Mouse (Mus musculus): Measurements from ENCODE around the gene Kank1. TPM values are rescaled to one million over a fixed set of nuclear protein-coding genes. Genes with fewer than 3 reads are reported as not detected.

Kank1 gene
- polyA plus RNA-seq, 1 experiment from 2014 or later: 16.6 TPM

GRCm38 (mm10) chr19:25290991-25291520, 54.3 kb downstream of the Kank1 start:
- 81% methylated on average over 5 of the region's 5 CpGs for WGBS
- DNase-seq (ENCODE audit: low spot score) (no peak), ATAC-seq (ENCODE audit: low read depth) (no peak)
- Histone ChIP-seq H3K36me3 (ENCODE audit: control insufficient read depth, insufficient read depth, low read length) (no peaks in the 10 kb centered on the region), H3K27me3 (replicated peaks; ENCODE audit: control insufficient read depth, insufficient read depth, low read length) (no peaks in the 10 kb centered on the region), H3K4me1 (ENCODE audit: control insufficient read depth, insufficient read depth, low read length) (no peaks in the 10 kb centered on the region; the same call in 1 of the 2 replicates), H3K27ac (replicated peaks; ENCODE audit: low read depth, low read length) (no peak overlapping the region), H3K4me2 (ENCODE audit: low read depth, low read length) (no peak overlapping the region), H3K9ac (ENCODE audit: low read depth, low read length) (no peak overlapping the region), H3K9me3 (ENCODE audit: control insufficient read depth, low read length) (no peaks in the 10 kb centered on the region), H3K4me3 (ENCODE audit: low read depth, low read length) (no peak overlapping the region)

- H3K27me3 ChIP-seq (replicated peaks; ENCODE audit: control insufficient read depth, insufficient read depth, low read length): no peaks in the 10 kb centered on the region
- H3K36me3 ChIP-seq (ENCODE audit: control insufficient read depth, insufficient read depth, low read length): no peaks in the 10 kb centered on the region
- no peak overlapping the region for H3K9ac ChIP-seq (ENCODE audit: low read depth, low read length)
- H3K4me1 ChIP-seq (ENCODE audit: control insufficient read depth, insufficient read depth, low read length): no peaks in the 10 kb centered on the region; the same call in 1 of the 2 replicates
- ATAC-seq (ENCODE audit: low read depth): no peak
- H3K4me3 ChIP-seq (ENCODE audit: low read depth, low read length): no peak overlapping the region
- H3K9me3 ChIP-seq (ENCODE audit: control insufficient read depth, low read length): no peaks in the 10 kb centered on the region
- 51% methylated on average over 4 of the region's 4 CpGs for WGBS
- H3K27ac ChIP-seq (replicated peaks; ENCODE audit: low read depth, low read length): no peak overlapping the region
- peak; percentile 70 for DNase-seq (ENCODE audit: low spot score)
- H3K4me2 ChIP-seq (ENCODE audit: low read depth, low read length): no peak overlapping the region
Measured at GRCm38 (mm10) chr19:25295207-25295606, 58.4 kb downstream of the Kank1 start.

DNA sequence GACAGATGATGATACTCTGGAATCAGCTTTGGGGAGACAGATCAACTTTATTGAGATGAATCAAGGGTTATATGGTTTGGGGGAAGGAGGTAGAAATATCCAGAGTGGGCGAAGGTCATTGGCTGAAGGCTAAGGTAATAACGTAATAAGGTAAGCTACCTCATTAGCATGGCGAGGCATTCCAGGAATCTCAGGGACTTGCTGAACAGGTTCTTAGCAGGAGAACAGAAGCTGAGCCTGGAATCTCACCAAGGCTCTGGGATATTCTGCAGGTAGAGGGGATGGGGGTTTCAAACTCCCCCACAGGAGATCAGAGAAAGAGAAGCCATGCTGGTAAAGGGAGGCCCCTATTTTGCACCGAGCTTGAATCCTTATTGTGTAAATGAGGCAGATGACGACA, 60.5 kb downstream of the Kank1 start:
- peak; percentile 54 for DNase-seq (ENCODE audit: low spot score)
- H3K4me3 ChIP-seq (ENCODE audit: low read depth, low read length): no peak overlapping the region
- no peaks in the 10 kb centered on the region for H3K36me3 ChIP-seq (ENCODE audit: control insufficient read depth, insufficient read depth, low read length)
- H3K27ac ChIP-seq (replicated peaks; ENCODE audit: low read depth, low read length): no peak overlapping the region
- no peak for ATAC-seq (ENCODE audit: low read depth)
- no peaks in the 10 kb centered on the region for H3K27me3 ChIP-seq (replicated peaks; ENCODE audit: control insufficient read depth, insufficient read depth, low read length)
- 58% methylated on average over 5 of the region's 5 CpGs for WGBS
- no peak overlapping the region for H3K4me2 ChIP-seq (ENCODE audit: low read depth, low read length)
- no peak overlapping the region for H3K9ac ChIP-seq (ENCODE audit: low read depth, low read length)
- H3K4me1 ChIP-seq (ENCODE audit: control insufficient read depth, insufficient read depth, low read length): no peaks in the 10 kb centered on the region; the same call in 1 of the 2 replicates
- no peaks in the 10 kb centered on the region for H3K9me3 ChIP-seq (ENCODE audit: control insufficient read depth, low read length)

GRCm38 (mm10) chr19:25299852-25300670, 63.3 kb downstream of the Kank1 start:
- Histone ChIP-seq H3K4me1 (ENCODE audit: control insufficient read depth, insufficient read depth, low read length) (no peaks in the 10 kb centered on the region), H3K27me3 (replicated peaks; ENCODE audit: control insufficient read depth, insufficient read depth, low read length) (no peaks in the 10 kb centered on the region), H3K27ac (replicated peaks; ENCODE audit: low read depth, low read length) (no peak overlapping the region), H3K36me3 (ENCODE audit: control insufficient read depth, insufficient read depth, low read length) (no peaks in the 10 kb centered on the region), H3K4me2 (ENCODE audit: low read depth, low read length) (no peak overlapping the region), H3K9me3 (ENCODE audit: control insufficient read depth, low read length) (no peaks in the 10 kb centered on the region), H3K4me3 (ENCODE audit: low read depth, low read length) (no peak overlapping the region), H3K9ac (ENCODE audit: low read depth, low read length) (no peak overlapping the region)
- DNase-seq (ENCODE audit: low spot score): peak; percentile 29
- WGBS: 79% methylated on average over 14 of the region's 14 CpGs
- ATAC-seq (ENCODE audit: low read depth): no peak

DNA sequence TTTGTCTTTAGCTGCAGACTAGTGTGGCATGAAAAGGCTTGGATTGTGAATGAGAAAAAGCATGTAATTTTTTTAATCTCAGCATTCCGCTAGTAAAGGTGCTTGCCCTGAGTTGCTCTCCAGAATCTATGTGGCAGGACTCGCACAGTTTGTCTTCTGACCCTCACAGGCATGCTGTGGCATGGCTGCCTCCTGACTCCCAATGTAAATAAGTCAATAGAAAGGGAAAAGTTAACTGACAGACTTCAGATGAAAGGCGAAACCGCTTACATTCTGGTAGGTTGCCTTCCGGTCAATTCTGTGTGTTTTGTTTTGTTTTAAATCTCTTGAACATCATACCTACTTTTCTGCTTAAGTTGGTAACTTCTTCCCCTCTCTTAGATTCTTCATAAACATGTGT, 64.4 kb downstream of the Kank1 start:
- Histone ChIP-seq H3K4me3 (ENCODE audit: low read depth, low read length) (no peak overlapping the region), H3K36me3 (ENCODE audit: control insufficient read depth, insufficient read depth, low read length) (no peaks in the 10 kb centered on the region), H3K27ac (replicated peaks; ENCODE audit: low read depth, low read length) (no peak overlapping the region), H3K9ac (ENCODE audit: low read depth, low read length) (no peak overlapping the region), H3K27me3 (replicated peaks; ENCODE audit: control insufficient read depth, insufficient read depth, low read length) (no peaks in the 10 kb centered on the region), H3K4me2 (ENCODE audit: low read depth, low read length) (no peak overlapping the region), H3K9me3 (ENCODE audit: control insufficient read depth, low read length) (no peaks in the 10 kb centered on the region), H3K4me1 (ENCODE audit: control insufficient read depth, insufficient read depth, low read length) (no peaks in the 10 kb centered on the region)
- 71% methylated on average over 5 of the region's 5 CpGs for WGBS
- no peak for ATAC-seq (ENCODE audit: low read depth)
- no peak for DNase-seq (ENCODE audit: low spot score)

- 65% methylated on average over 9 of the region's 9 CpGs for WGBS
- H3K36me3 ChIP-seq (ENCODE audit: control insufficient read depth, insufficient read depth, low read length): no peaks in the 10 kb centered on the region
- H3K27me3 ChIP-seq (replicated peaks; ENCODE audit: control insufficient read depth, insufficient read depth, low read length): no peaks in the 10 kb centered on the region
- no peak overlapping the region for H3K9ac ChIP-seq (ENCODE audit: low read depth, low read length)
- H3K27ac ChIP-seq (replicated peaks; ENCODE audit: low read depth, low read length): no peak overlapping the region
- no peaks in the 10 kb centered on the region for H3K9me3 ChIP-seq (ENCODE audit: control insufficient read depth, low read length)
- ATAC-seq (ENCODE audit: low read depth) (no peak), DNase-seq (ENCODE audit: low spot score) (no peak)
- no peak overlapping the region for H3K4me3 ChIP-seq (ENCODE audit: low read depth, low read length)
- no peak overlapping the region for H3K4me2 ChIP-seq (ENCODE audit: low read depth, low read length)
- peaks cover 6% of the 10 kb centered on the region for H3K4me1 ChIP-seq (ENCODE audit: control insufficient read depth, insufficient read depth, low read length)
Measured at GRCm38 (mm10) chr19:25306277-25306676, 69.5 kb downstream of the Kank1 start.

DNA sequence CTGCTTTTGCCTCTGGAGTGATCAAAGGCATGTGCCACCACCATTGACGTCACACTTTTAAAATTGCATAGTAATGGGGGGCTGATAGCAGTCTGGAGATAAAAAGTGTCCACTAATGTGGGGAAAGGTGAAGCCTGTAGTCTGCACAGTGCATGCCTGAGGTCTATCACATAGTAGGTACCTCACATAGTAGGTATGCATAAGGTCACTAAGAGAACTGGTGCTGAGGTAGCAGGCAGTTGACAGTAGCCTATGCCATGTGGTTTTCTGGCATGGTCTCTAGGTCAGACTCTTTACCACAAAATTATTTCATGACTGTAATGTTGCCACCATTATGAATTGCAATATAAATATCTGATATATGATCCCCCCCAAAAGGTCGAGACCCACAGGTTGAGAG, 71.4 kb downstream of the Kank1 start:
- 41% methylated on average over 2 of the region's 2 CpGs for WGBS
- no peak overlapping the region for H3K4me3 ChIP-seq (ENCODE audit: low read depth, low read length)
- no peak overlapping the region for H3K4me2 ChIP-seq (ENCODE audit: low read depth, low read length)
- no peak overlapping the region for H3K9ac ChIP-seq (ENCODE audit: low read depth, low read length)
- no peaks in the 10 kb centered on the region for H3K36me3 ChIP-seq (ENCODE audit: control insufficient read depth, insufficient read depth, low read length)
- H3K9me3 ChIP-seq (ENCODE audit: control insufficient read depth, low read length): no peaks in the 10 kb centered on the region
- no peak overlapping the region for H3K27ac ChIP-seq (replicated peaks; ENCODE audit: low read depth, low read length)
- ATAC-seq (ENCODE audit: low read depth): no peak
- peaks cover 6% of the 10 kb centered on the region for H3K4me1 ChIP-seq (ENCODE audit: control insufficient read depth, insufficient read depth, low read length)
- no peak for DNase-seq (ENCODE audit: low spot score)
- H3K27me3 ChIP-seq (replicated peaks; ENCODE audit: control insufficient read depth, insufficient read depth, low read length): no peaks in the 10 kb centered on the region

DNA sequence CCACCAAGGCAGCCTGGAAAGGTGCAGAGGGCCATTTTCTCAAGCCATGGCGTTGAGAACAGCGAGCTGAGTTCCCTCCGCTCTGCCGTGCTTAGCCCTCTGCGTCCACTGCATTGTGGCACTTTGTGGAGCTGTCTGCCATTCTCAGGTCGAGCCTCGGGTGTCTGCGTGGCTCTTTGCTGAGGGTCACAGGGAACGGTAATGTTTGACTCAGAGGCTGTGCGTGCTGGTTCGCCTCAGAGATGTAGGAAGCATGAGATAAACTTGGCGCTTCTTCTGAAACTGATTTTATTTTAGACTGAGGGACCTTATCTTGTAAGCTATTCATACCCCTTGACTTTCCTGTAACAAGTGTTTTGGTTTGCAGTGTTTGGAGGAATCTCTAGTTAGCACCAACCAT, 72.0 kb downstream of the Kank1 start:
- Histone ChIP-seq H3K4me3 (ENCODE audit: low read depth, low read length) (no peak overlapping the region), H3K9me3 (ENCODE audit: control insufficient read depth, low read length) (no peaks in the 10 kb centered on the region), H3K9ac (ENCODE audit: low read depth, low read length) (0 out of 2 replicates have a peak overlapping the region, but pooled peaks have one; percentile 5), H3K4me1 (ENCODE audit: control insufficient read depth, insufficient read depth, low read length) (peaks cover 6% of the 10 kb centered on the region), H3K4me2 (ENCODE audit: low read depth, low read length) (no peak overlapping the region), H3K27ac (replicated peaks; ENCODE audit: low read depth, low read length) (no peak overlapping the region), H3K36me3 (ENCODE audit: control insufficient read depth, insufficient read depth, low read length) (no peaks in the 10 kb centered on the region), H3K27me3 (replicated peaks; ENCODE audit: control insufficient read depth, insufficient read depth, low read length) (no peaks in the 10 kb centered on the region)
- WGBS: 27% methylated on average over 12 of the region's 12 CpGs
- ATAC-seq (ENCODE audit: low read depth) (no peak), DNase-seq (ENCODE audit: low spot score) (no peak)

GRCm38 (mm10) chr19:25310989-25311388, 74.2 kb downstream of the Kank1 start:
- H3K9ac ChIP-seq (ENCODE audit: low read depth, low read length): no peak overlapping the region
- no peaks in the 10 kb centered on the region for H3K27me3 ChIP-seq (replicated peaks; ENCODE audit: control insufficient read depth, insufficient read depth, low read length)
- no peaks in the 10 kb centered on the region for H3K9me3 ChIP-seq (ENCODE audit: control insufficient read depth, low read length)
- ATAC-seq (ENCODE audit: low read depth) (no peak), DNase-seq (ENCODE audit: low spot score) (no peak)
- H3K36me3 ChIP-seq (ENCODE audit: control insufficient read depth, insufficient read depth, low read length): no peaks in the 10 kb centered on the region
- H3K4me2 ChIP-seq (ENCODE audit: low read depth, low read length): no peak overlapping the region
- no peak overlapping the region for H3K27ac ChIP-seq (replicated peaks; ENCODE audit: low read depth, low read length)
- no peak overlapping the region for H3K4me3 ChIP-seq (ENCODE audit: low read depth, low read length)
- H3K4me1 ChIP-seq (ENCODE audit: control insufficient read depth, insufficient read depth, low read length): peaks cover 7% of the 10 kb centered on the region
- WGBS: 69% methylated on average over 5 of the region's 5 CpGs
